Mouse (Mus musculus): ENCODE data around the gene Ipo8. TPM values are rescaled to one million over a fixed set of nuclear protein-coding genes. Genes with fewer than 3 reads are reported as not detected.

Gene Ipo8
- polyA plus RNA-seq (2015; fragmentation: Nextera tagmentation; extraction: Ambion mirVana) = 24.1 and 24.4 TPM in 2 replicates

GRCm38 (mm10) chr6:148830748-148831727 is at the start of gene Ipo8:
TSS of gene Ipo8 (minus strand) at chr6:148831467.
- H3K9me3 ChIP-seq = no peaks in the 10 kb centered on the region
- H3K27ac ChIP-seq = peak within 1 kb of the TSS; percentile 87
- peak within 1 kb of the TSS; percentile 76 for H3K9ac ChIP-seq
- H3K36me3 ChIP-seq = no peaks in the 10 kb centered on the region
- peak; percentile 98 for ATAC-seq
- no peaks in the 10 kb centered on the region for H3K27me3 ChIP-seq (replicated peaks)
- peak within 1 kb of the TSS; percentile 71 for H3K4me2 ChIP-seq (replicated peaks)
- H3K4me1 ChIP-seq (replicated peaks) = 0 out of 2 replicates have a peak, but pooled peaks cover 3% of the 10 kb centered on the region
- WGBS = under 1% methylated on average over 47 of the region's 47 CpGs
- H3K4me3 ChIP-seq (replicated peaks) = peak within 1 kb of the TSS; percentile 92

GRCm38 (mm10) chr6:148873911-148874310 is 42.6 kb upstream of the Ipo8 start:
- no peaks in the 10 kb centered on the region for H3K4me1 ChIP-seq (replicated peaks)
- no peak overlapping the region for H3K4me2 ChIP-seq (replicated peaks)
- WGBS = 98% methylated on average over 1 of the region's 1 CpGs

GRCm38 (mm10) chr6:148845629-148846028 is 14.4 kb upstream of the Ipo8 start:
- Histone ChIP-seq H3K4me1 (replicated peaks) (no peaks in the 10 kb centered on the region), H3K36me3 (no peaks in the 10 kb centered on the region), H3K4me3 (replicated peaks) (no peak overlapping the region), H3K27ac (no peak overlapping the region), H3K9me3 (no peaks in the 10 kb centered on the region), H3K4me2 (replicated peaks) (no peak overlapping the region), H3K9ac (no peak overlapping the region), H3K27me3 (replicated peaks) (no peaks in the 10 kb centered on the region)
- ATAC-seq = no peak

More at GRCm38 (mm10) chr6:148873911-148874310, 42.6 kb upstream of the Ipo8 start:
- H3K36me3 ChIP-seq = no peaks in the 10 kb centered on the region
- H3K9me3 ChIP-seq = no peaks in the 10 kb centered on the region
- no peak overlapping the region for H3K9ac ChIP-seq
- H3K27ac ChIP-seq = no peak overlapping the region
- H3K4me3 ChIP-seq (replicated peaks) = no peak overlapping the region
- no peaks in the 10 kb centered on the region for H3K27me3 ChIP-seq (replicated peaks)
- no peak for ATAC-seq

GRCm38 (mm10) chr6:148841760-148842159 is 10.5 kb upstream of the Ipo8 start:
- ATAC-seq = no peak
- WGBS = 95% methylated on average over 1 of the region's 1 CpGs
- no peaks in the 10 kb centered on the region for H3K36me3 ChIP-seq
- no peaks in the 10 kb centered on the region for H3K4me1 ChIP-seq (replicated peaks)
- H3K27ac ChIP-seq = no peak overlapping the region
- no peak overlapping the region for H3K9ac ChIP-seq
- H3K4me3 ChIP-seq (replicated peaks) = no peak overlapping the region
- no peaks in the 10 kb centered on the region for H3K27me3 ChIP-seq (replicated peaks)
- H3K9me3 ChIP-seq = no peaks in the 10 kb centered on the region
- H3K4me2 ChIP-seq (replicated peaks) = no peak overlapping the region

- no peak overlapping the region for H3K27ac ChIP-seq
- no peak overlapping the region for H3K4me3 ChIP-seq (replicated peaks)
- H3K4me2 ChIP-seq (replicated peaks) = no peak overlapping the region
- no peaks in the 10 kb centered on the region for H3K36me3 ChIP-seq
- no peak for ATAC-seq
- H3K4me1 ChIP-seq (replicated peaks) = no peaks in the 10 kb centered on the region
- H3K9ac ChIP-seq = no peak overlapping the region
- H3K27me3 ChIP-seq (replicated peaks) = no peaks in the 10 kb centered on the region
- no peaks in the 10 kb centered on the region for H3K9me3 ChIP-seq
These were observed 7.2 kb upstream of the Ipo8 start for GRCm38 (mm10) chr6:148838460-148838859.

GRCm38 (mm10) chr6:148831728-148832121 is 458 bp upstream of the Ipo8 start:
- Histone ChIP-seq H3K27ac (no peak overlapping the region), H3K9me3 (no peaks in the 10 kb centered on the region), H3K4me1 (replicated peaks) (0 out of 2 replicates have a peak, but pooled peaks cover 3% of the 10 kb centered on the region), H3K27me3 (replicated peaks) (no peaks in the 10 kb centered on the region), H3K36me3 (no peaks in the 10 kb centered on the region), H3K9ac (no peak overlapping the region), H3K4me3 (replicated peaks) (peak overlapping the region; percentile 92), H3K4me2 (replicated peaks) (peak overlapping the region; percentile 71)
- no peak for ATAC-seq
- 30% methylated on average over 3 of the region's 3 CpGs for WGBS

- peak overlapping the region; percentile 87; the same call in 1 of the 2 replicates for H3K27ac ChIP-seq
- ATAC-seq = no peak
- no peaks in the 10 kb centered on the region for H3K9me3 ChIP-seq
- H3K9ac ChIP-seq = peak overlapping the region; percentile 76
- 0 out of 2 replicates have a peak, but pooled peaks cover 3% of the 10 kb centered on the region for H3K4me1 ChIP-seq (replicated peaks)
- WGBS = 0% methylated on average over 3 of the region's 3 CpGs
- no peaks in the 10 kb centered on the region for H3K36me3 ChIP-seq
- H3K4me3 ChIP-seq (replicated peaks) = peak overlapping the region; percentile 92
- H3K27me3 ChIP-seq (replicated peaks) = no peaks in the 10 kb centered on the region
- H3K4me2 ChIP-seq (replicated peaks) = peak overlapping the region; percentile 71
These were observed 916 bp downstream of the Ipo8 start for GRCm38 (mm10) chr6:148830355-148830747.

- no peak overlapping the region for H3K9ac ChIP-seq
- 0 out of 2 replicates have a peak, but pooled peaks cover 3% of the 10 kb centered on the region for H3K4me1 ChIP-seq (replicated peaks)
- no peak for ATAC-seq
- WGBS = 90% methylated on average over 4 of the region's 4 CpGs
- no peaks in the 10 kb centered on the region for H3K9me3 ChIP-seq
- 0 out of 2 replicates have a peak, but pooled peaks cover 3% of the 10 kb centered on the region for H3K36me3 ChIP-seq
- H3K27ac ChIP-seq = no peak overlapping the region
- H3K27me3 ChIP-seq (replicated peaks) = no peaks in the 10 kb centered on the region
- H3K4me2 ChIP-seq (replicated peaks) = no peak overlapping the region
- no peak overlapping the region for H3K4me3 ChIP-seq (replicated peaks)
These were observed 5.1 kb downstream of the Ipo8 start for GRCm38 (mm10) chr6:148826119-148826518.

GRCm38 (mm10) chr6:148818624-148819343 is 12.5 kb downstream of the Ipo8 start:
- Histone ChIP-seq H3K4me3 (replicated peaks) (no peak overlapping the region), H3K4me1 (replicated peaks) (0 out of 2 replicates have a peak, but pooled peaks cover 6% of the 10 kb centered on the region), H3K27me3 (replicated peaks) (no peaks in the 10 kb centered on the region), H3K36me3 (0 out of 2 replicates have a peak, but pooled peaks cover 7% of the 10 kb centered on the region), H3K9ac (no peak overlapping the region), H3K27ac (no peak overlapping the region), H3K4me2 (replicated peaks) (no peak overlapping the region), H3K9me3 (no peaks in the 10 kb centered on the region)
- WGBS = 66% methylated on average over 4 of the region's 4 CpGs
- peak; percentile 97 for ATAC-seq

- no peak overlapping the region for H3K9ac ChIP-seq
- no peak overlapping the region for H3K27ac ChIP-seq
- no peak overlapping the region for H3K4me3 ChIP-seq (replicated peaks)
- no peaks in the 10 kb centered on the region for H3K27me3 ChIP-seq (replicated peaks)
- ATAC-seq = no peak
- whole genome bisulfite sequencing = 87% methylated on average over 5 of the region's 5 CpGs
- H3K36me3 ChIP-seq = 0 out of 2 replicates have a peak, but pooled peaks cover 7% of the 10 kb centered on the region
- no peaks in the 10 kb centered on the region for H3K9me3 ChIP-seq
- H3K4me2 ChIP-seq (replicated peaks) = no peak overlapping the region
- 0 out of 2 replicates have a peak, but pooled peaks cover 6% of the 10 kb centered on the region for H3K4me1 ChIP-seq (replicated peaks)
These were observed 14.5 kb downstream of the Ipo8 start for GRCm38 (mm10) chr6:148816751-148817150.

- Histone ChIP-seq H3K9me3 (no peaks in the 10 kb centered on the region), H3K27ac (no peak overlapping the region), H3K4me2 (replicated peaks) (no peak overlapping the region), H3K36me3 (peaks cover 10% of the 10 kb centered on the region; the same call in 1 of the 2 replicates), H3K4me1 (replicated peaks) (no peaks in the 10 kb centered on the region), H3K4me3 (replicated peaks) (no peak overlapping the region), H3K27me3 (replicated peaks) (no peaks in the 10 kb centered on the region), H3K9ac (no peak overlapping the region)
- WGBS = 81% methylated on average over 2 of the region's 2 CpGs
- ATAC-seq = no peak
These were observed 20.1 kb downstream of the Ipo8 start for GRCm38 (mm10) chr6:148811117-148811516.

- Histone ChIP-seq H3K4me2 (replicated peaks) (no peak overlapping the region), H3K4me1 (replicated peaks) (no peaks in the 10 kb centered on the region), H3K4me3 (replicated peaks) (no peak overlapping the region), H3K27me3 (replicated peaks) (no peaks in the 10 kb centered on the region), H3K36me3 (peaks cover 24% of the 10 kb centered on the region; the same call in 1 of the 2 replicates), H3K27ac (no peak overlapping the region), H3K9me3 (no peaks in the 10 kb centered on the region), H3K9ac (no peak overlapping the region)
- WGBS = 84% methylated on average over 4 of the region's 4 CpGs
- no peak for ATAC-seq
These were observed 31.5 kb downstream of the Ipo8 start for GRCm38 (mm10) chr6:148799773-148800172.

Data from intestine, embryonic 15.5 days (tissue).